In genomic region chr1:188164251-188164650, GRCm38 (mm10) we compare ENCODE assay signal across 26 mouse cellular contexts.
DNase-seq lines count a peak whose midpoint lies in the region; ATAC-seq and TF ChIP-seq lines count a peak whose summit lies in the region.
"Had no signal": no experiment of that assay in that cellular context is flagged by ENCODE, and none has a peak within 500 bp of the region (broad histone marks: within the 10 kb centered on the region; RNA-seq: fewer than 3 reads in every experiment).

No protein-coding gene starts in this region.

- no peak for TF ChIP-seq CTCF in MEL (IDR thresholded peaks at IDR 0.05 in 2 of 3, conservative IDR thresholded peaks at IDR 0.05 in 1 of 3; ENCODE audit: control insufficient read depth in 1 of 3, insufficient read depth in 1 of 3, low read depth in 2 of 3, low read length in 3 of 3, poor library complexity in 1 of 3, severe bottlenecking in 1 of 3)

- TF ChIP-seq POLR2A in MEL (IDR thresholded peaks at IDR 0.05; ENCODE audit: control insufficient read depth in 1 of 2, insufficient read depth in 1 of 2, low read depth in 1 of 2, low read length in 2 of 2, poor library complexity in 1 of 2) = peak in 1 of 2 experiments; percentile 36; a peak in 1 of 4 replicates

- H3K4me2 ChIP-seq in liver, embryonic 12.5 days = no peak overlapping the region
- H3K4me2 ChIP-seq in liver, embryonic 11.5 days = no peak overlapping the region
- H3K4me2 ChIP-seq in midbrain, embryonic 16.5 days (ENCODE audit: low read length) = no peak overlapping the region
- H3K4me2 ChIP-seq: embryonic facial prominence, embryonic 13.5 days; embryonic facial prominence, embryonic 15.5 days; forebrain, embryonic 13.5 days; forebrain, embryonic 15.5 days had no signal

- H3K4me3 ChIP-seq in liver, embryonic 12.5 days = no peak overlapping the region
- H3K4me3 ChIP-seq in liver, embryonic 11.5 days (ENCODE audit: low read depth, low read length) = no peak overlapping the region
- no peak overlapping the region for H3K4me3 ChIP-seq in midbrain, embryonic 10.5 days
- H3K4me3 ChIP-seq in midbrain, embryonic 16.5 days (ENCODE audit: low read depth, low read length) = no peak overlapping the region
- no peak overlapping the region for H3K4me3 ChIP-seq in MEL (ENCODE audit: control insufficient read depth in 1 of 2, insufficient read depth in 1 of 2, low read depth in 2 of 2, low read length in 2 of 2)
- H3K4me3 ChIP-seq: embryonic facial prominence, embryonic 13.5 days; embryonic facial prominence, embryonic 15.5 days; erythroblast, embryonic 14.5 days; forebrain, embryonic 13.5 days; forebrain, embryonic 15.5 days had no signal

- H3K36me3 ChIP-seq in liver, embryonic 12.5 days = no peaks in the 10 kb centered on the region
- no peaks in the 10 kb centered on the region for H3K36me3 ChIP-seq in liver, embryonic 11.5 days (ENCODE audit: control insufficient read depth, insufficient read depth, low read length)
- no peaks in the 10 kb centered on the region for H3K36me3 ChIP-seq in midbrain, embryonic 10.5 days
- H3K36me3 ChIP-seq in midbrain, embryonic 16.5 days (ENCODE audit: control insufficient read depth, insufficient read depth, low read length) = no peaks in the 10 kb centered on the region
- H3K36me3 ChIP-seq in MEL (ENCODE audit: control insufficient read depth in 1 of 2, insufficient read depth in 2 of 2, low read length in 2 of 2) = peaks cover 0 to 18% of the 10 kb centered on the region in 2 experiments; a peak in 2 of 4 replicates
- H3K36me3 ChIP-seq: embryonic facial prominence, embryonic 13.5 days; embryonic facial prominence, embryonic 15.5 days; forebrain, embryonic 15.5 days; G1E had no signal

- H3K27ac ChIP-seq in liver, embryonic 12.5 days = no peak overlapping the region
- no peak overlapping the region for H3K27ac ChIP-seq in liver, embryonic 11.5 days (ENCODE audit: low read depth, low read length)
- H3K27ac ChIP-seq in midbrain, embryonic 10.5 days (replicated peaks) = 0 out of 2 replicates have a peak overlapping the region, but pooled peaks have one; percentile 9
- H3K27ac ChIP-seq in midbrain, embryonic 16.5 days (ENCODE audit: low read length) = no peak overlapping the region
- peak overlapping the region; percentile 53 for H3K27ac ChIP-seq in MEL (ENCODE audit: control insufficient read depth, low read depth, low read length)
- H3K27ac ChIP-seq: embryonic facial prominence, embryonic 13.5 days; embryonic facial prominence, embryonic 15.5 days; forebrain, embryonic 13.5 days; forebrain, embryonic 15.5 days had no signal

- WGBS in liver, embryonic 12.5 days (ENCODE audit: insufficient replicate concordance) = 23% methylated on average over 6 of the region's 6 CpGs
- WGBS in liver, embryonic 11.5 days = 34% methylated on average over 6 of the region's 6 CpGs
- WGBS in midbrain, embryonic 10.5 days = 68% methylated on average over 6 of the region's 6 CpGs
- 54% methylated on average over 6 of the region's 6 CpGs for WGBS in midbrain, embryonic 16.5 days

- no peak overlapping the region for H3K9ac ChIP-seq in liver, embryonic 12.5 days
- H3K9ac ChIP-seq in liver, embryonic 11.5 days (ENCODE audit: low read depth, low read length) = no peak overlapping the region
- no peak overlapping the region for H3K9ac ChIP-seq in midbrain, embryonic 16.5 days (ENCODE audit: low read depth, low read length)
- H3K9ac ChIP-seq in MEL (ENCODE audit: control insufficient read depth, low read depth, low read length, poor library complexity, severe bottlenecking) = peak overlapping the region; percentile 29
- H3K9ac ChIP-seq: embryonic facial prominence, embryonic 13.5 days; embryonic facial prominence, embryonic 15.5 days; forebrain, embryonic 13.5 days; forebrain, embryonic 15.5 days had no signal

- no peak for TF ChIP-seq RAD21 in MEL (IDR thresholded peaks at IDR 0.05; ENCODE audit: low read depth, low read length)

- no peaks in the 10 kb centered on the region for H3K27me3 ChIP-seq in liver, embryonic 12.5 days (replicated peaks)
- H3K27me3 ChIP-seq in liver, embryonic 11.5 days (replicated peaks; ENCODE audit: control insufficient read depth, insufficient read depth, low read length) = no peaks in the 10 kb centered on the region
- H3K27me3 ChIP-seq in midbrain, embryonic 10.5 days (ENCODE audit: low read depth, poor library complexity, severe bottlenecking) = no peaks in the 10 kb centered on the region; the same call in 1 of the 2 replicates
- H3K27me3 ChIP-seq in midbrain, embryonic 16.5 days (ENCODE audit: control insufficient read depth, insufficient read depth, low read depth, low read length) = no peaks in the 10 kb centered on the region
- no peaks in the 10 kb centered on the region for H3K27me3 ChIP-seq in MEL (ENCODE audit: control insufficient read depth in 1 of 2, insufficient read depth in 2 of 2, low read length in 2 of 2)
- H3K27me3 ChIP-seq: CH12.LX; embryonic facial prominence, embryonic 13.5 days; embryonic facial prominence, embryonic 15.5 days; forebrain, embryonic 13.5 days; forebrain, embryonic 15.5 days had no signal

- peak; percentile 66 for DNase-seq in heart, adult 11 months
- DNase-seq in heart, adult 18-20 months = no peak
- no peak for DNase-seq in liver, embryonic 11.5 days (ENCODE audit: low spot score)
- DNase-seq in midbrain, embryonic 10.5 days (ENCODE audit: low spot score) = no peak
- DNase-seq in MEL (ENCODE audit: low read depth, low spot score) = peak; percentile 73
- DNase-seq: adrenal gland, adult 2 months; adrenal gland, postnatal 10 days; adrenal gland, postnatal 25 days; B cell, adult 2 months; cerebellum, adult 11 months; cerebellum, adult 18-20 months; cerebellum, adult 8-10 months; cerebellum, adult 9-11 months; cerebellum, postnatal 14 days; cerebellum, postnatal 36 days; embryo, embryonic 11 days had no signal

- peak; percentile 58 for ATAC-seq in liver, embryonic 12.5 days
- ATAC-seq in liver, embryonic 11.5 days (replicated peaks; ENCODE audit: low FRiP score) = no peak; the same call in 1 of the 2 replicates
- ATAC-seq in midbrain, embryonic 16.5 days = no peak
- ATAC-seq: CD4-positive, CD25-positive, alpha-beta regulatory T cell, adult 4 months; forebrain, embryonic 13.5 days; forebrain, embryonic 15.5 days had no signal

- no peaks in the 10 kb centered on the region for H3K4me1 ChIP-seq in liver, embryonic 12.5 days
- H3K4me1 ChIP-seq in liver, embryonic 11.5 days (replicated peaks; ENCODE audit: control insufficient read depth, insufficient read depth, low read length) = no peaks in the 10 kb centered on the region
- no peaks in the 10 kb centered on the region for H3K4me1 ChIP-seq in midbrain, embryonic 10.5 days
- H3K4me1 ChIP-seq in midbrain, embryonic 16.5 days (ENCODE audit: control insufficient read depth, insufficient read depth, low read length) = no peaks in the 10 kb centered on the region
- peaks cover 20 to 24% of the 10 kb centered on the region in 2 experiments for H3K4me1 ChIP-seq in MEL (ENCODE audit: control insufficient read depth in 1 of 2, insufficient read depth in 2 of 2, low read length in 2 of 2)
- H3K4me1 ChIP-seq: embryonic facial prominence, embryonic 13.5 days; embryonic facial prominence, embryonic 15.5 days had no signal

- H3K79me2 ChIP-seq in MEL (ENCODE audit: control insufficient read depth, insufficient read depth, low read length, poor library complexity) = no peaks in the 10 kb centered on the region

- peak; percentile 21 to 69; a peak in 3 of 4 replicates for TF ChIP-seq EP300 in MEL (IDR thresholded peaks at IDR 0.05; ENCODE audit: low read depth in 1 of 2, low read length in 2 of 2)

- H3K9me3 ChIP-seq in liver, embryonic 12.5 days (replicated peaks) = no peaks in the 10 kb centered on the region
- no peaks in the 10 kb centered on the region for H3K9me3 ChIP-seq in liver, embryonic 11.5 days (ENCODE audit: control insufficient read depth, low read length)
- H3K9me3 ChIP-seq in midbrain, embryonic 10.5 days (replicated peaks) = no peaks in the 10 kb centered on the region
- H3K9me3 ChIP-seq in midbrain, embryonic 16.5 days (replicated peaks; ENCODE audit: control insufficient read depth, low read length, poor library complexity, severe bottlenecking) = no peaks in the 10 kb centered on the region
- no peaks in the 10 kb centered on the region for H3K9me3 ChIP-seq in MEL (replicated peaks; ENCODE audit: insufficient read depth, low read length)
- H3K9me3 ChIP-seq: embryonic facial prominence, embryonic 13.5 days; embryonic facial prominence, embryonic 15.5 days; forebrain, embryonic 13.5 days; forebrain, embryonic 15.5 days had no signal

TF ChIP-seq in MEL, 35 proteins besides CTCF, POLR2A, EP300 and RAD21:
- TF ChIP-seq CHD1 (IDR thresholded peaks at IDR 0.05; ENCODE audit: low read depth, low read length) (no peak), USF2 (IDR thresholded peaks at IDR 0.05; ENCODE audit: borderline replicate concordance in 1 of 2, insufficient read depth in 1 of 2, low read depth in 1 of 2, low read length in 2 of 2) (no peak), KAT2A (conservative IDR thresholded peaks at IDR 0.05; ENCODE audit: low read depth, low read length) (no peak), UBTF (IDR thresholded peaks at IDR 0.05; ENCODE audit: borderline replicate concordance, insufficient read depth, low read depth, low read length) (no peak), TCF12 (IDR thresholded peaks at IDR 0.05; ENCODE audit: low read depth, low read length) (peak; percentile 47), GATA1 (IDR thresholded peaks at IDR 0.05; ENCODE audit: low read depth, low read length) (no peak), ETS1 (IDR thresholded peaks at IDR 0.05; ENCODE audit: low read depth, low read length) (peak; percentile 80), MXI1 (IDR thresholded peaks at IDR 0.05; ENCODE audit: low read depth, low read length) (peak; percentile 72), USF1 (IDR thresholded peaks at IDR 0.05; ENCODE audit: low read depth, low read length) (peak; percentile 77), BHLHE40 (IDR thresholded peaks at IDR 0.05; ENCODE audit: borderline replicate concordance, low read depth, low read length) (peak; percentile 50; the same call in 1 of the 2 replicates), SIN3A (IDR thresholded peaks at IDR 0.05; ENCODE audit: low read length) (peak; percentile 63), TBP (IDR thresholded peaks at IDR 0.05; ENCODE audit: low read depth, low read length) (peak; percentile 33; the same call in 1 of the 2 replicates), MAX (IDR thresholded peaks at IDR 0.05; ENCODE audit: low read length) (peak; percentile 58; the same call in 1 of the 2 replicates), MAZ (IDR thresholded peaks at IDR 0.05; ENCODE audit: low read depth, low read length) (peak; percentile 30; the same call in 1 of the 2 replicates)

Comparison
In these comparisons a context has a peak if more than half of its experiments do, and no peak if none do; other contexts are left out.
1. DNase-seq: peak in heart, adult 11 months (single experiment) and MEL (single experiment); none in heart, adult 18-20 months (0 of 2), liver, embryonic 11.5 days (single experiment) and midbrain, embryonic 10.5 days (single experiment).
2. H3K27ac ChIP-seq: peak in midbrain, embryonic 10.5 days (single experiment) and MEL (single experiment); none in liver, embryonic 12.5 days (single experiment), liver, embryonic 11.5 days (single experiment) and midbrain, embryonic 16.5 days (single experiment).